ENCODE assay signal across 9 mouse cellular contexts in the genomic region with DNA sequence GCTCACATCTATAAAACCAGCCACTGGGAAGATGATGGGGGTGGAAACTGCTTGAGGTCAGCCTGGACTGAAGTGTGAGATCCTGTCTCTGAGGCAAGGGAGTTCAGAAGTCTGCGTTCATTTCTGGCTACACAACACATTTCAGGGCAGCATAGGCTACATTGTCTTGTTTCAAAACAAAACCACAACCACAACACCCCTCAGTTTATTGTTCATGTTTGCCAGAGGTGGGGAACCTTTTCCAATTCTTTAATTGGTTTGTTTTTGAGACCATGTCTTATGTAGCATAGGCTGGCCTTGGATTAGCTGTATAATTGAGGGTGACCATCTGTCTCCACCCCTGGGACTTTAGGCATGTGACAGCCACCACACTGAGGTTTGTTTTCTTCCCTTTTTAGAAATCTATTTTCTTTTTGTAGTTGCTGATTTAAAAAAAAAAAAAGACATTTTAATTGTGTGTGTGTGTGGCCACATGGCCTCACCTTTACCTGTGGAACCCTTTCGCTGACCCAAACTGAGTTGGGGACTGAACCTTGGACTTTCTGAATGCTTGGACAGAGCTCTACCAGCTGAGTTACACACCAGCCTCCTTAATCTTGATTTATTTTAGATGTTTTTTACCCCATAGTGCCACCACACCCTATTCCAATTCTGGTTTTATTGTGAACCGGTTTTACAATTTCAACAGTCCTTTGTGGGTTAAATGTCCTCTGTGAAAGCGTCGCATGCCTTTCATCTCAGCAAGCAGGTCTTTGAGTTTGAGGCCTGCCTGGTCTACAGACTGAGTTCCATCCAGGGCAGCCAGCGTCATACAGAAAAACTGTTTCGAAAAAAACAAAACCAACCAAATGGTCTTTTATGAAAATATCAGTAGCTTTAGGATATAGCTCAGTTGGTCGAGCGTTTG. TPM values are rescaled to one million over a fixed set of nuclear protein-coding genes. Genes with fewer than 3 reads are reported as not detected.
A peak's percentile ranks its signal among the peaks of the same experiment; 100 is the strongest.
DNase-seq lines count a peak whose midpoint lies in the region; ATAC-seq and TF ChIP-seq lines count a peak whose summit lies in the region.
"Had no signal": no experiment of that assay in that cellular context is flagged by ENCODE, and none has a peak within 500 bp of the region (broad histone marks: within the 10 kb centered on the region; RNA-seq: fewer than 3 reads in every experiment).

No protein-coding gene starts in this region.

- H3K4me2 ChIP-seq in heart, embryonic 12.5 days: peak overlapping the region; percentile 55; the same call in 1 of the 2 replicates

- H3K9ac ChIP-seq in heart, embryonic 12.5 days: no peak overlapping the region
- H3K9ac ChIP-seq in ES-E14 (ENCODE audit: insufficient read depth, low read depth, low read length, poor library complexity, severe bottlenecking): peak overlapping the region; percentile 71

- in situ Hi-C loops in ES-E14 (cut with MboI; ENCODE audit: low sequenced_read_pairs in 2 of 2, unreplicated experiment in 2 of 2): no loop called here

- H3K27ac ChIP-seq in heart, embryonic 12.5 days (ENCODE audit: poor library complexity, severe bottlenecking): peak overlapping the region; percentile 87
- H3K27ac ChIP-seq in ES-E14 (ENCODE audit: insufficient read depth, low read depth, low read length, poor library complexity, severe bottlenecking): peak overlapping the region; percentile 98
- H3K27ac ChIP-seq in midbrain, embryonic 10.5 days (replicated peaks): peak overlapping the region; percentile 91

- intact Hi-C loops in heart, postnatal 36 days (cut with DNase I): loop anchor here (1.0 kb wide), 1 partner anchor 21 kb away; no protein-coding TSS in a partner anchor

- H3K4me1 ChIP-seq in heart, embryonic 12.5 days (replicated peaks): peaks cover 7% of the 10 kb centered on the region
- H3K4me1 ChIP-seq in ES-E14 (ENCODE audit: control insufficient read depth in 2 of 2, insufficient read depth in 2 of 2, low read length in 2 of 2, poor library complexity in 1 of 2): peaks cover 10 to 39% of the 10 kb centered on the region in 2 experiments
- peaks cover 19% of the 10 kb centered on the region for H3K4me1 ChIP-seq in midbrain, embryonic 10.5 days

- no peaks in the 10 kb centered on the region for H3K36me3 ChIP-seq in heart, embryonic 12.5 days
- H3K36me3 ChIP-seq in ES-E14 (ENCODE audit: control insufficient read depth, insufficient read depth, low read length, poor library complexity, severe bottlenecking): no peaks in the 10 kb centered on the region
- no peaks in the 10 kb centered on the region for H3K36me3 ChIP-seq in midbrain, embryonic 10.5 days

- no peaks in the 10 kb centered on the region for H3K27me3 ChIP-seq in heart, embryonic 12.5 days (replicated peaks)
- no peaks in the 10 kb centered on the region for H3K27me3 ChIP-seq in midbrain, embryonic 10.5 days (ENCODE audit: low read depth, poor library complexity, severe bottlenecking)

- no peak for DNase-seq in heart, postnatal 36 days
- no peak for DNase-seq in ES-E14 (ENCODE audit: low read depth, low spot score)
- DNase-seq in midbrain, embryonic 10.5 days (ENCODE audit: low spot score): no peak
- DNase-seq in urinary bladder, postnatal 25 days (ENCODE audit: low spot score): no peak
- no peak for DNase-seq in adrenal gland, postnatal 14 days
- no peak for DNase-seq in layer of hippocampus, adult 18-20 months (ENCODE audit: low spot score in 2 of 2)

- H3K9me3 ChIP-seq in heart, embryonic 12.5 days (replicated peaks): no peaks in the 10 kb centered on the region
- H3K9me3 ChIP-seq in ES-E14 (ENCODE audit: control insufficient read depth, insufficient read depth, low read depth, low read length): no peaks in the 10 kb centered on the region
- H3K9me3 ChIP-seq in midbrain, embryonic 10.5 days (replicated peaks): no peaks in the 10 kb centered on the region

- H3K4me3 ChIP-seq in heart, embryonic 12.5 days: no peak overlapping the region
- peak overlapping the region; percentile 42 to 48; a peak in 3 of 4 replicates for H3K4me3 ChIP-seq in ES-E14 (ENCODE audit: insufficient read depth in 1 of 2, low read depth in 1 of 2, low read length in 2 of 2, poor library complexity in 1 of 2, severe bottlenecking in 1 of 2)
- H3K4me3 ChIP-seq in midbrain, embryonic 10.5 days: peak overlapping the region; percentile 43

- 89% methylated on average over 9 of the region's 9 CpGs for WGBS in heart, embryonic 12.5 days
- WGBS in midbrain, embryonic 10.5 days: 85% methylated on average over 9 of the region's 9 CpGs

- no peak for ATAC-seq in heart, embryonic 12.5 days (ENCODE audit: insufficient number of reproducible peaks, low FRiP score)
- ATAC-seq in granulocyte monocyte progenitor cell, adult 5-6 weeks (replicated peaks; ENCODE audit: poor library complexity, severe bottlenecking): 0 out of 2 replicates have a peak, but pooled peaks have one; percentile 16

TF ChIP-seq in ES-E14, 5 proteins besides CTCF, POLR2A, EP300 and RAD21:
- TF ChIP-seq CHD2 (IDR thresholded peaks at IDR 0.05; ENCODE audit: low read depth, low read length) (no peak), ZC3H11A (IDR thresholded peaks at IDR 0.05; ENCODE audit: borderline replicate concordance, low read depth, low read length) (no peak), MAFK (IDR thresholded peaks at IDR 0.05; ENCODE audit: insufficient read depth, low read depth, low read length) (no peak), ZNF384 (IDR thresholded peaks at IDR 0.05; ENCODE audit: low read depth, low read length) (no peak), HCFC1 (IDR thresholded peaks at IDR 0.05; ENCODE audit: borderline replicate concordance, insufficient read depth, low read length) (no peak)

RNA-seq across cellular contexts. Expression of gene Ssc4d, which starts 17.8 kb away (rescaled TPM):
- 0.70 and 1.6 TPM in 2 replicates for polyA plus RNA-seq in heart, embryonic 12.5 days (2016; fragmentation: Nextera tagmentation; extraction: Ambion mirVana)
- total RNA-seq in heart, postnatal 36 days (2021): under 1 TPM; 0.58 to 0.68 TPM
- 10.9 and 11.0 TPM in 2 replicates for total RNA-seq in ES-E14 (2012; rRNA removed)
- total RNA-seq in granulocyte monocyte progenitor cell, adult 5-6 weeks (2014; fragmentation: Nextera tagmentation): 1.8 and 5.0 TPM in 2 replicates
- 0.90 TPM in 1 of 2 replicates, not detected in the other for total RNA-seq in granulocyte monocyte progenitor cell, adult 5-6 weeks (2017)
- polyA plus RNA-seq in midbrain, embryonic 10.5 days (2016; fragmentation: Nextera tagmentation; extraction: Ambion mirVana): 1.7 TPM in 2 replicates
- total RNA-seq in adrenal gland, postnatal 14 days (2021): 2.1 and 3.1 TPM in 2 replicates
- 1 to 10 TPM; 1.1 to 1.4 TPM for total RNA-seq in layer of hippocampus, adult 18-20 months (2021)

RNA-seq across cellular contexts. Expression of gene Ywhag, which starts 22.1 kb away (rescaled TPM):
- polyA plus RNA-seq in heart, embryonic 12.5 days (2016; fragmentation: Nextera tagmentation; extraction: Ambion mirVana): 214 and 222 TPM in 2 replicates
- total RNA-seq in heart, postnatal 36 days (2021): 100 to 1,000 TPM; 279 to 282 TPM
- 109 and 176 TPM in 2 replicates for total RNA-seq in ES-E14 (2012; rRNA removed)
- 97.2 and 120 TPM in 2 replicates for total RNA-seq in granulocyte monocyte progenitor cell, adult 5-6 weeks (2014; fragmentation: Nextera tagmentation)
- 92.2 and 107 TPM in 2 replicates for total RNA-seq in granulocyte monocyte progenitor cell, adult 5-6 weeks (2017)
- polyA plus RNA-seq in midbrain, embryonic 10.5 days (2016; fragmentation: Nextera tagmentation; extraction: Ambion mirVana): 270 and 311 TPM in 2 replicates
- total RNA-seq in adrenal gland, postnatal 14 days (2021): 462 and 482 TPM in 2 replicates
- total RNA-seq in layer of hippocampus, adult 18-20 months (2021): 1,000 to 10,000 TPM; 1,236 to 1,273 TPM

RNA-seq across cellular contexts. Expression of gene Zp3, which starts 23.3 kb away (rescaled TPM):
- 0.13 TPM in 1 of 2 replicates, not detected in the other for polyA plus RNA-seq in heart, embryonic 12.5 days (2016; fragmentation: Nextera tagmentation; extraction: Ambion mirVana)
- total RNA-seq in heart, postnatal 36 days (2021): not detected
- 12.7 and 16.1 TPM in 2 replicates for total RNA-seq in ES-E14 (2012; rRNA removed)
- not detected in 2 replicates for total RNA-seq in granulocyte monocyte progenitor cell, adult 5-6 weeks (2014; fragmentation: Nextera tagmentation)
- not detected in 2 replicates for total RNA-seq in granulocyte monocyte progenitor cell, adult 5-6 weeks (2017)
- 0.10 TPM in 1 of 2 replicates, not detected in the other for polyA plus RNA-seq in midbrain, embryonic 10.5 days (2016; fragmentation: Nextera tagmentation; extraction: Ambion mirVana)
- not detected in 2 replicates for total RNA-seq in adrenal gland, postnatal 14 days (2021)
- not detected for total RNA-seq in layer of hippocampus, adult 18-20 months (2021)
- polyA plus RNA-seq: gonadal fat pad, adult 2 months had no signal

RNA-seq across cellular contexts. Expression of gene Dtx2, which starts 38.0 kb away (rescaled TPM):
- polyA plus RNA-seq in heart, embryonic 12.5 days (2016; fragmentation: Nextera tagmentation; extraction: Ambion mirVana): 28.7 and 29.9 TPM in 2 replicates
- total RNA-seq in heart, postnatal 36 days (2021): 1 to 10 TPM; 7.2 to 7.9 TPM
- total RNA-seq in ES-E14 (2012; rRNA removed): 26.7 and 28.3 TPM in 2 replicates
- 17.1 and 20.2 TPM in 2 replicates for total RNA-seq in granulocyte monocyte progenitor cell, adult 5-6 weeks (2014; fragmentation: Nextera tagmentation)
- 6.4 and 8.1 TPM in 2 replicates for total RNA-seq in granulocyte monocyte progenitor cell, adult 5-6 weeks (2017)
- 36.3 and 39.6 TPM in 2 replicates for polyA plus RNA-seq in midbrain, embryonic 10.5 days (2016; fragmentation: Nextera tagmentation; extraction: Ambion mirVana)
- 15.4 and 15.5 TPM in 2 replicates for total RNA-seq in adrenal gland, postnatal 14 days (2021)
- total RNA-seq in layer of hippocampus, adult 18-20 months (2021): 1 to 10 TPM; 8.8 to 9.2 TPM

Comparison
In these comparisons a context has a peak if more than half of its experiments do, and no peak if none do; other contexts are left out.
1. RNA of gene Zp3, which starts 23.3 kb away (total RNA-seq): 12.7 to 16.1 TPM in ES-E14; not detected in layer of hippocampus, adult 18-20 months, not detected in heart, postnatal 36 days, not detected in granulocyte monocyte progenitor cell, adult 5-6 weeks and not detected in adrenal gland, postnatal 14 days; every median in the first group is over 10 times any median in the second.
2. Peak in every context shown above with its lines, with median percentiles within 50 percentile points of each other: H3K27ac ChIP-seq.